In the genomic region with DNA sequence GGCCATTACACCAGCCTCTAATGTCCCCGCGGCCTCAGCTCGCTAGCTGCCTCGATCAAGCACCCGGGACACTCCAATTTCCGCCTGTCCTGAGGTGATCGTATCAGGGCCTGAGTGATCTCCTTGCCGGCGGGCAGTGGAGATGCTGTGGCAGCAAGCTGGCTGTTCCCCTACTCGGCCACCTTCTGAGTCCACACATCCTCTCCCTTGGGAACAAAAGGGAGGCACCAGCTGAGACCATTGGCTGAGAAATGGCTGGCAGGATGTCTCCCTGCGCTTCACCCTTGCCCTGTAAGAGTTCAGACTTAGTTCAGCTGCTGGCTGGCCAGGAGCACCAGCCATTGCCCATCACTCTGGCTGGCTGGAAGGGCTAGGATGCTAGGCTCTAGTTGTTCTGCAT, we compare ENCODE assay signal across 17 mouse cellular contexts.
DNase-seq lines count a peak whose midpoint lies in the region; ATAC-seq and TF ChIP-seq lines count a peak whose summit lies in the region.
"Had no signal": no experiment of that assay in that cellular context is flagged by ENCODE, and none has a peak within 500 bp of the region (broad histone marks: within the 10 kb centered on the region; RNA-seq: fewer than 3 reads in every experiment).

No protein-coding gene starts in this region.

- ATAC-seq in kidney, embryonic 15.5 days (replicated peaks; ENCODE audit: low FRiP score): no peak
- ATAC-seq: intestine, postnatal 0 days; liver, embryonic 12.5 days had no signal

- no peaks in the 10 kb centered on the region for H3K36me3 ChIP-seq in kidney, adult 2 months (ENCODE audit: control insufficient read depth, insufficient read depth, low read length)
- no peaks in the 10 kb centered on the region for H3K36me3 ChIP-seq in kidney, embryonic 15.5 days
- H3K36me3 ChIP-seq: heart, embryonic 10.5 days; liver, embryonic 12.5 days had no signal

- H3K4me2 ChIP-seq in kidney, embryonic 15.5 days: no peak overlapping the region
- H3K4me2 ChIP-seq: liver, embryonic 12.5 days had no signal

- H3K27ac ChIP-seq in kidney, adult 2 months (ENCODE audit: insufficient read depth, low read depth, low read length): no peak overlapping the region
- no peak overlapping the region for H3K27ac ChIP-seq in kidney, embryonic 15.5 days
- H3K27ac ChIP-seq: heart, embryonic 10.5 days; liver, embryonic 12.5 days; macrophage; stomach, postnatal 0 days had no signal

- no peak for TF ChIP-seq CTCF in kidney, adult 2 months (conservative IDR thresholded peaks at IDR 0.05; ENCODE audit: insufficient read depth, insufficient read length, low read depth, low read length)
- TF ChIP-seq CTCF in lung, adult 2 months (IDR thresholded peaks at IDR 0.05; ENCODE audit: insufficient read depth, low read length): no peak

- H3K4me1 ChIP-seq in kidney, adult 2 months (ENCODE audit: control insufficient read depth, insufficient read depth, low read length): no peaks in the 10 kb centered on the region
- peaks cover 8% of the 10 kb centered on the region; the same call in 1 of the 2 replicates for H3K4me1 ChIP-seq in kidney, embryonic 15.5 days
- no peaks in the 10 kb centered on the region for H3K4me1 ChIP-seq in lung, adult 2 months (ENCODE audit: control insufficient read depth, insufficient read depth, low read length)
- H3K4me1 ChIP-seq: liver, embryonic 12.5 days had no signal

- peak; percentile 35 for DNase-seq in adrenal gland, postnatal 10 days
- DNase-seq in adrenal gland, adult 18-20 months (ENCODE audit: low spot score in 2 of 2): no peak
- DNase-seq in kidney, adult 2 months: peak; percentile 47
- peak; percentile 22 for DNase-seq in lung, postnatal 36 days
- no peak for DNase-seq in lung, adult 2 months
- DNase-seq in thymus, postnatal 36 days: no peak
- no peak for DNase-seq in layer of hippocampus, postnatal 36 days
- DNase-seq: gastrocnemius, postnatal 36 days; layer of hippocampus, adult 9-11 months; midbrain, embryonic 14.5 days; thymus, postnatal 14 days had no signal

- 39% methylated on average over 11 of the region's 11 CpGs for WGBS in kidney, adult 2 months
- WGBS in kidney, embryonic 15.5 days: 31% methylated on average over 11 of the region's 11 CpGs
- 56% methylated on average over 11 of the region's 11 CpGs for WGBS in lung, adult 2 months

- no peak for TF ChIP-seq POLR2A in kidney, adult 2 months (IDR thresholded peaks at IDR 0.05; ENCODE audit: low read depth, low read length)
- no peak for TF ChIP-seq POLR2A in lung, adult 2 months (IDR thresholded peaks at IDR 0.05; ENCODE audit: borderline replicate concordance, extremely low read depth, low read depth, low read length)

- H3K27me3 ChIP-seq in kidney, adult 2 months (replicated peaks; ENCODE audit: control insufficient read depth, insufficient read depth, low read length): no peaks in the 10 kb centered on the region
- H3K27me3 ChIP-seq in kidney, embryonic 15.5 days: 0 out of 2 replicates have a peak, but pooled peaks cover 4% of the 10 kb centered on the region

- H3K4me3 ChIP-seq in kidney, adult 2 months (ENCODE audit: insufficient read depth, low read depth, low read length): no peak overlapping the region
- no peak overlapping the region for H3K4me3 ChIP-seq in kidney, embryonic 15.5 days (replicated peaks)
- no peak overlapping the region for H3K4me3 ChIP-seq in lung, adult 2 months (replicated peaks; ENCODE audit: extremely low read depth, low read depth, low read length)
- H3K4me3 ChIP-seq: heart, embryonic 10.5 days; liver, embryonic 12.5 days had no signal

- no peaks in the 10 kb centered on the region for H3K9me3 ChIP-seq in kidney, embryonic 15.5 days (replicated peaks)
- H3K9me3 ChIP-seq: heart, embryonic 10.5 days; liver, embryonic 12.5 days had no signal

- no peak overlapping the region for H3K9ac ChIP-seq in kidney, embryonic 15.5 days
- H3K9ac ChIP-seq: liver, embryonic 12.5 days had no signal

Comparison
In these comparisons a context has a peak if more than half of its experiments do, and no peak if none do; other contexts are left out.
1. DNase-seq: peak in adrenal gland, postnatal 10 days (single experiment), kidney, adult 2 months (single experiment) and lung, postnatal 36 days (single experiment); none in adrenal gland, adult 18-20 months (0 of 2), lung, adult 2 months (single experiment), thymus, postnatal 36 days (0 of 2) and layer of hippocampus, postnatal 36 days (0 of 2).